Mouse (Mus musculus) MEL (cell line): ENCODE results near the gene Ate1. TPM values are rescaled to one million over a fixed set of nuclear protein-coding genes. Genes with fewer than 3 reads are reported as not detected.

Experiments used
- DNase-seq: peaks from one replicate; pipeline ENCODE4 v3.0.0; 2011; ENCODE audit warnings: low read depth, low spot score
- H3K27ac ChIP-seq: 2 replicates; pipeline ENCODE4 v1.5.1; 2012; ENCODE audit warnings: low read depth, mild to moderate bottlenecking, control low read depth, low read length, moderate library complexity; ENCODE audit not compliant: control insufficient read depth
- H3K27me3 ChIP-seq, 2 experiments: fragments of 150-350 bp in 1 of 2; sonication (generic) in 1 of 2; 2 replicates each; pipeline ENCODE4 v1.6.1; 2012; ENCODE audit warnings: low read length in 2 of 2, mild to moderate bottlenecking in 2 of 2, improper control_type of control experiment in 1 of 2, moderate library complexity in 1 of 2; ENCODE audit not compliant: insufficient read depth in 2 of 2, control insufficient read depth in 1 of 2
- H3K36me3 ChIP-seq, 2 experiments: 2 replicates each; pipeline ENCODE4 v1.6.1; 2012 to 2014; ENCODE audit warnings: low read length in 2 of 2, improper control_type of control experiment in 1 of 2, inconsistent platforms in 1 of 2, mild to moderate bottlenecking in 1 of 2; ENCODE audit not compliant: insufficient read depth in 2 of 2, control insufficient read depth in 1 of 2
- H3K4me1 ChIP-seq, 2 experiments: fragments of 150-350 bp in 1 of 2; sonication (generic) in 1 of 2; 2 replicates each; pipeline ENCODE4 v1.6.1; 2012; ENCODE audit warnings: low read length in 2 of 2, improper control_type of control experiment in 1 of 2, mild to moderate bottlenecking in 1 of 2; ENCODE audit not compliant: insufficient read depth in 2 of 2, control insufficient read depth in 1 of 2
- H3K4me3 ChIP-seq, 2 experiments: fragments of 150-350 bp in 1 of 2; sonication (generic) in 1 of 2; 2 replicates each; pipeline ENCODE4 v1.5.1; 2012; ENCODE audit warnings: low read depth in 2 of 2, low read length in 2 of 2, mild to moderate bottlenecking in 2 of 2, moderate library complexity in 2 of 2, control low read depth in 1 of 2, improper control_type of control experiment in 1 of 2; ENCODE audit not compliant: control insufficient read depth in 1 of 2, insufficient read depth in 1 of 2
- H3K79me2 ChIP-seq: 2 replicates; pipeline ENCODE4 v1.6.1; 2012; ENCODE audit warnings: mild to moderate bottlenecking, low read length, moderate library complexity; ENCODE audit not compliant: control insufficient read depth, poor library complexity, insufficient read depth
- H3K9ac ChIP-seq: 2 replicates; pipeline ENCODE4 v1.6.1; 2012; ENCODE audit warnings: low read depth, mild to moderate bottlenecking, control low read depth, low read length, moderate library complexity; ENCODE audit not compliant: control insufficient read depth, poor library complexity, severe bottlenecking
- H3K9me3 ChIP-seq: fragments of 150-350 bp; sonication (generic); replicated peaks from 2 replicates; pipeline ENCODE4 v1.6.1; 2012; ENCODE audit warnings: mild to moderate bottlenecking, low read length, improper control_type of control experiment, moderate library complexity; ENCODE audit not compliant: insufficient read depth
- CHD1 ChIP-seq: IDR thresholded peaks from 2 replicates; pipeline ENCODE4 v1.6.1; 2012; ENCODE audit warnings: low read depth, mild to moderate bottlenecking, inconsistent platforms, low read length, improper control_type of control experiment
- CTCF ChIP-seq, 3 experiments: IDR thresholded peaks in 2 of 3; conservative IDR thresholded peaks in 1 of 3; 2 replicates each; pipeline ENCODE4 v1.5.1; 2011 to 2012; ENCODE audit warnings: low read length in 3 of 3, low read depth in 2 of 3, mild to moderate bottlenecking in 2 of 3, improper control_type of control experiment in 1 of 3, inconsistent platforms in 1 of 3, mixed read lengths in 1 of 3, moderate library complexity in 1 of 3; ENCODE audit not compliant: control insufficient read depth in 1 of 3, insufficient read depth in 1 of 3, poor library complexity in 1 of 3, severe bottlenecking in 1 of 3
- E2F4 ChIP-seq: IDR thresholded peaks from 2 replicates; pipeline ENCODE4 v1.6.1; 2011; ENCODE audit warnings: low read depth, low read length, improper control_type of control experiment, borderline replicate concordance
- EP300 ChIP-seq, 2 experiments: IDR thresholded peaks; 2 replicates each; pipeline ENCODE4 v1.6.1; 2011; ENCODE audit warnings: improper control_type of control experiment in 2 of 2, low read length in 2 of 2, low read depth in 1 of 2, mild to moderate bottlenecking in 1 of 2
- HCFC1 ChIP-seq: IDR thresholded peaks from 2 replicates; pipeline ENCODE4 v1.6.1; 2012; ENCODE audit warnings: low read depth, mild to moderate bottlenecking, inconsistent platforms, low read length, improper control_type of control experiment, moderate library complexity
- KAT2A ChIP-seq: conservative IDR thresholded peaks from 2 replicates; pipeline ENCODE4 v1.6.1; 2012; ENCODE audit warnings: low read depth, low read length, improper control_type of control experiment, inconsistent platforms
- MAFK ChIP-seq: IDR thresholded peaks from 2 replicates; pipeline ENCODE4 v1.6.1; 2011; ENCODE audit warnings: low read depth, mild to moderate bottlenecking, low read length, improper control_type of control experiment, borderline replicate concordance
- MAX ChIP-seq: IDR thresholded peaks from 2 replicates; pipeline ENCODE4 v1.6.1; 2011; ENCODE audit warnings: low read length, improper control_type of control experiment
- NELFE ChIP-seq: IDR thresholded peaks from 2 replicates; pipeline ENCODE4 v1.6.1; 2011; ENCODE audit warnings: low read depth, low read length, improper control_type of control experiment
- POLR2A ChIP-seq, 2 experiments: IDR thresholded peaks; 2 replicates each; pipeline ENCODE4 v1.6.1; 2011 to 2012; ENCODE audit warnings: low read length in 2 of 2, mild to moderate bottlenecking in 2 of 2, control low read depth in 1 of 2, improper control_type of control experiment in 1 of 2, low read depth in 1 of 2, moderate library complexity in 1 of 2; ENCODE audit not compliant: control insufficient read depth in 1 of 2, insufficient read depth in 1 of 2, poor library complexity in 1 of 2
- RAD21 ChIP-seq: IDR thresholded peaks from 2 replicates; pipeline ENCODE4 v1.6.1; 2011; ENCODE audit warnings: mild to moderate bottlenecking, low read depth, low read length, improper control_type of control experiment
- RCOR1 ChIP-seq: IDR thresholded peaks from 2 replicates; pipeline ENCODE4 v1.6.1; 2012; ENCODE audit warnings: low read depth, mild to moderate bottlenecking, inconsistent platforms, low read length, improper control_type of control experiment
- SMC3 ChIP-seq: IDR thresholded peaks from 2 replicates; pipeline ENCODE4 v1.6.1; 2011; ENCODE audit warnings: low read depth, low read length, improper control_type of control experiment
- TCF12 ChIP-seq: IDR thresholded peaks from 2 replicates; pipeline ENCODE4 v1.6.1; 2014; ENCODE audit warnings: low read depth, mild to moderate bottlenecking, inconsistent platforms, low read length, improper control_type of control experiment, moderate library complexity
- UBTF ChIP-seq: IDR thresholded peaks from 2 replicates; pipeline ENCODE4 v1.6.1; 2012; ENCODE audit warnings: low read depth, mild to moderate bottlenecking, inconsistent platforms, low read length, improper control_type of control experiment, moderate library complexity, borderline replicate concordance; ENCODE audit not compliant: insufficient read depth
- ZC3H11A ChIP-seq: IDR thresholded peaks from 2 replicates; pipeline ENCODE4 v1.6.1; 2012; ENCODE audit warnings: low read depth, mild to moderate bottlenecking, inconsistent platforms, low read length, improper control_type of control experiment
- ZMIZ1 ChIP-seq: IDR thresholded peaks from 2 replicates; pipeline ENCODE4 v1.6.1; 2012; ENCODE audit warnings: low read depth, mild to moderate bottlenecking, inconsistent platforms, low read length, improper control_type of control experiment, moderate library complexity
- ZNF384 ChIP-seq: IDR thresholded peaks from 2 replicates; pipeline ENCODE4 v1.6.1; 2012; ENCODE audit warnings: low read depth, mild to moderate bottlenecking, inconsistent platforms, low read length, improper control_type of control experiment
- polyA plus RNA-seq, 2 experiments: library from polyadenylated mRNA; stranded (reverse) in 1 of 2; unstranded in 1 of 2; fragments of >175 nt in 1 of 2; fragments of >200 nt in 1 of 2; gene quantifications; 2 replicates each; pipeline versions ENCODE4 v1.2.1 to v1.2.4; 2012; ENCODE audit warnings: low replicate concordance in 2 of 2, low read depth in 1 of 2; ENCODE audit not compliant: insufficient read length in 2 of 2, insufficient read depth in 1 of 2, missing spikeins in 1 of 2
- total RNA-seq: library from RNA; depleted of rRNA; stranded (reverse); fragments of 300-350 nt; gene quantifications from 2 replicates; pipeline ENCODE4 v1.2.3, GENCODE M21; 2012

Ate1 gene
- total and polyA plus RNA-seq, 3 experiments, result 21.9 to 28.6 TPM; not detected in 1

GRCm38 (mm10) chr7:130380769-130381355, 139.3 kb downstream of the Ate1 start:
- Histone ChIP-seq H3K27ac (no peak overlapping the region), H3K9ac (no peak overlapping the region), H3K4me1 (no peaks in the 10 kb centered on the region), H3K36me3 (no peaks in the 10 kb centered on the region), H3K79me2 (no peaks in the 10 kb centered on the region), H3K27me3 (no peaks in the 10 kb centered on the region), H3K4me3 (no peak overlapping the region), H3K9me3 (no peaks in the 10 kb centered on the region)
- no peak for DNase-seq
- TF ChIP-seq NELFE, result no peak
- peak; percentile 28 for TF ChIP-seq RAD21
- no peak for TF ChIP-seq KAT2A
- no peak for TF ChIP-seq MAX
- TF ChIP-seq UBTF, result no peak
- peak; percentile 60 for TF ChIP-seq SMC3
- TF ChIP-seq ZNF384, result no peak
- peak; percentile 13 to 47 (median 20); a peak in 3 of 6 replicates for TF ChIP-seq CTCF (IDR thresholded peaks at IDR 0.05 in 2 of 3, conservative IDR thresholded peaks at IDR 0.05 in 1 of 3; ENCODE audit: control insufficient read depth in 1 of 3, insufficient read depth in 1 of 3, low read depth in 2 of 3, low read length in 3 of 3, poor library complexity in 1 of 3, severe bottlenecking in 1 of 3)
- TF ChIP-seq ZC3H11A, result no peak
- TF ChIP-seq RCOR1, result no peak

GRCm38 (mm10) chr7:130380367-130380766, 139.8 kb downstream of the Ate1 start:
- Histone ChIP-seq H3K9ac (no peak overlapping the region), H3K4me3 (no peak overlapping the region), H3K27ac (no peak overlapping the region), H3K79me2 (no peaks in the 10 kb centered on the region), H3K27me3 (no peaks in the 10 kb centered on the region), H3K36me3 (no peaks in the 10 kb centered on the region), H3K4me1 (no peaks in the 10 kb centered on the region), H3K9me3 (no peaks in the 10 kb centered on the region)
- TF ChIP-seq ZMIZ1 (no peak), MAFK (no peak), CHD1 (no peak), E2F4 (no peak), ZNF384 (no peak), POLR2A (IDR thresholded peaks at IDR 0.05; ENCODE audit: control insufficient read depth in 1 of 2, insufficient read depth in 1 of 2, low read depth in 1 of 2, low read length in 2 of 2, poor library complexity in 1 of 2) (no peak), EP300 (IDR thresholded peaks at IDR 0.05; ENCODE audit: low read depth in 1 of 2, low read length in 2 of 2) (no peak), HCFC1 (no peak), TCF12 (no peak), SMC3 (no peak), KAT2A (no peak)
- DNase-seq, result no peak
